Mouse (Mus musculus) adrenal gland, postnatal 25 days (tissue): ENCODE measurements around the gene Eif2ak4. TPM values are rescaled to one million over a fixed set of nuclear protein-coding genes. Genes with fewer than 3 reads are reported as not detected.

Source experiments
- DNase-seq: peaks from one replicate; pipeline ENCODE4 v3.0.0; 2021; ENCODE audit warnings: mixed read lengths
- total RNA-seq: library from RNA; stranded (reverse); gene quantifications from 2 replicates; pipeline ENCODE4 v1.2.3, GENCODE M21; 2021

Eif2ak4 gene
- total RNA-seq, 1 experiment from 2014 or later, result 25.7 TPM

DNA sequence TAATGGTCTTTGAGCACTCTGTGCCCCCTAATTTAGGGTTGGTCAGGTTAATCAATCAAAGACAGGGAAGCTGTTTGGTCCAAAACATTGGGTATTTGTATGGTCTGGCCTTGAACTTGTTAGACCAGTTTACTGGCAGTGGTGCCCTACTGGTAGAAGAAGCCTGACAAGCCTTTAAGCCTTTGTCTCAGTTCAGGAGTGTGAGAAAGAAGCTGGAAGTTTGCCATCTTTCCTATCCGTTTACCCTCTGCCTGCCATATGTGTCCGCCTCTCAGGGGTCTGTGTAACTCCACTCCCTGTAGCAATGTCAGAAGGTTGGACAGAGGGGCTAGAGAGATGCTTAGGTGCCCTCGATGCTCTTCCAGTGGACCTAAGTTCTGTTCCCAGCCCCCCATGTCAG lies 76.0 kb downstream of the Eif2ak4 start:
- no peak for DNase-seq

GRCm38 (mm10) chr2:118465894-118466293 lies 77.5 kb downstream of the Eif2ak4 start:
- DNase-seq, result no peak

- DNase-seq, result no peak
Observed at GRCm38 (mm10) chr2:118466601-118467000, 78.2 kb downstream of the Eif2ak4 start.

- peak; percentile 37 for DNase-seq
Observed at GRCm38 (mm10) chr2:118468354-118468753, 79.9 kb downstream of the Eif2ak4 start.

- no peak for DNase-seq
Observed at GRCm38 (mm10) chr2:118478833-118479549, 90.6 kb downstream of the Eif2ak4 start.

GRCm38 (mm10) chr2:118479550-118479909 lies 91.1 kb downstream of the Eif2ak4 start, which contains the start of gene Srp14:
TSS of gene Srp14 (minus strand) at chr2:118479711.
- DNase-seq, result peak; percentile 94

DNA sequence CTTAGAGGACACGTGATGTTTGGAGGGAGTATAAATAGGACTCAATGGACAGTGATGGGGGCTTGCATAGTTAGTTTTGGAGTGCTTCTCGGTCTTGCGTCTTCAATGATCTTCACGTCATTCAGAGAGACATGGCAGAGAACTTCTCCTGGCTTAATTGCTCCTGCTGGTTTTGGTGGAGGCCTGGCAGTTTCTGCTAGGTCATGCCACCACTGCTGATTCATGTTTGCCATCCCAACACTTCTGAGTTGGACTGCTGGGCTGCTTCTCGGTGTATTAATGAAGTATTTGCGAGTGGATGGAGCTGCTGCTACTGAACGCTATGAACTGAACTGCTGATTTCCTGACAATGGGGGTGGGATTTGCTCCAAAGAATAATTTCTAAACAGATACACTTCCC lies 92.5 kb downstream of the Eif2ak4 start:
- no peak for DNase-seq

DNA sequence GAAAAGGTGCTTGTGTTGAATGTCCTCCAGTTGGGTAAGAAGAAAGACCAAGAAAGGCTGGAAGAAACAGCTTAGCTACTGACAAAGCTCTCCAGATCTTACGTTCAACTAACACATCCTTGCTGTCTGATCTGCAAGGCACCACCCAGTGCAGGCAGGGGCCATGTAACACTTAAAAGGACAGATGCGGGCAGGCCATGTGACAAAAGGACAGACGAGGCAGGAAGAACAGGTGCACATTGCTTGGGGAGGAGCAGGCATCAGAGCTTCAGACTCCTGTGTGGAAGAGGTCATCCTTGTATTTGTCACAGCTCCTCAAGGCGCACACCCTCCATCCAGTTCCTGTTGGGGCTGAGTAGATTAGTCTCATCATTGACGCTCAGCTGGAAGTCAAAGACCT lies 94.6 kb downstream of the Eif2ak4 start:
- DNase-seq, result no peak

GRCm38 (mm10) chr2:118484386-118484898 lies 96.0 kb downstream of the Eif2ak4 start:
- no peak for DNase-seq

DNA sequence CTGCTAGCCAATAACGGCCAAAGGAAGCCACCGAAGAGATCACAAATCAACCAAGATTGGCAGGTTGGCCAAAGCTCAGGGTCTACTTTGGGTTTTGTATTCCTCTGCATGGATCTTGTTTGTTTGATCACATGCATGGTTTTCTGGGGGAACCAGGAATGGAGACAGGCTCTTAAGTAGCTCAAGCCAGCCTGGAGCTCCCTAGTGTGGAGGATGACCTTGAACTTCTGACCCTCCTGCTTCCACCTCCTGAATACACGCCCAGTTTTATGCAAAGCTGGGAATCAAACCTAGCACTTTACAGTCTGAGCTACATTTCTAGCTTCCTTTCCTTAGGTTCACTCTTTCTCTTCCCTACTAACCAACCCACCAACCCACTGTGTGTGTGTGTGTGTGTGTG lies 97.0 kb downstream of the Eif2ak4 start:
- DNase-seq, result no peak

- peak; percentile 85 for DNase-seq
Observed at GRCm38 (mm10) chr2:118486933-118487332, 98.5 kb downstream of the Eif2ak4 start.

- peak; percentile 33 for DNase-seq
Observed at GRCm38 (mm10) chr2:118487806-118488205, 99.4 kb downstream of the Eif2ak4 start.

DNA sequence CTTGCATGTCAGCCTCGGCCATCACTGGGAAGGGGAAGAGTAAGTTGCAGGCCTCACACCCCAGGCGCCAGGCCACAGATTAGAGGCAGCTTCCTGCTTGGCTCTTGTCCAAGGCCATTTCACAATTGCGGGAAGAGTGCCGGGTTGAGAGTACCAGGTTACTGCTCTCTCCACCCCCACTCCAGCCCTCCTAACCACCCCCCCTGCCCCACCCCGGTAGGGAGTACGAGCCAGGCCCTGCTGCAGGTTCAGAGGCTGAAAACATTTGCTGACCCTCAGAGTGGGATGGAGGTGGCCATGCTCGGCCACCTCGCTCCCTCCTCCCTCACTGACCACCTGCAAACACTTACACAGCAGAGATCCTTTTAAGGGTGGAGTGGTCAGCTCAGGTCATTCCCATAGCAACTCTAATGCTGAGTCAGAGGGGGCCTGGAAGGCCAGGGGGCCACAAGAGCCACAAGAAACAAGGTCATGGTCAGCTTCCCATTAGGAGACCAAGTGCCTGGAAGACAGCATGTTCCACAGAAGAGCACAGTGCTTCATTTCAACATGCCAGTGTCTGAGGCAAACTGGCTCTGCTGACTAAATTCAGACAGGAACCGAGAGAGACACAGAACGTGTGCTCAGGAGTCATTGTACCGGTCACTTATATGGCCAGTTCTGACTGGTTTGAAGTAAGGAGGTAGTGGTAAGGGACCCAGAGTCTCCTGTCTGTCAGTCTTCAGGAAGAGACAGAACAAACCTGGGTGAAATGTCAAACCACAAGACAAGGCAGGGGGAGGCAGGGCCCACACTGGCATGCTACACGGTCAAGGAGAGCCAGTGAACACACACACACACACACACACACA lies 102.0 kb downstream of the Eif2ak4 start:
- DNase-seq, result peak; percentile 68

- DNase-seq, result peak; percentile 30
Observed at GRCm38 (mm10) chr2:118491281-118491731, 102.9 kb downstream of the Eif2ak4 start.

GRCm38 (mm10) chr2:118491741-118492395 lies 103.5 kb downstream of the Eif2ak4 start:
- no peak for DNase-seq

DNA sequence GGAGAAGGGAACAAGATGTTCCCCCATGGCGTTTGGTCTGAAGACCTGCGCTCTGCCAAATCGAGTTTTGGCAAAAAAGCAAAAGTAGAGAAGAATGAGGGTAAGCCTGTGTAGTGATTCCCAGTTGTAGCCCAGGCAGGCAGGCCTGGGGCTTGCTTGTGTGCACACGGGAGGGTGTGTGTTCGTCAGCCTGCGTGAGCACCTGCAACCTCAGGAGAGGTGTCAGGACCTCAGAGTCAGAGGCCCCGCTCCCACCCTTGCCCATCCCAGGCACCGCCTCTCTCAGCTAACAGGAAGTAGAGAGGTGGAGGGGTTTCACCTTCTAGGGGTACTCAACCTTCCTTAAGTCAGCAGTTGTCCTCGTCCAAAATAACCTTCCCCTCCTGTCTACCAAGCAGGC lies 106.6 kb downstream of the Eif2ak4 start:
- no peak for DNase-seq

DNA sequence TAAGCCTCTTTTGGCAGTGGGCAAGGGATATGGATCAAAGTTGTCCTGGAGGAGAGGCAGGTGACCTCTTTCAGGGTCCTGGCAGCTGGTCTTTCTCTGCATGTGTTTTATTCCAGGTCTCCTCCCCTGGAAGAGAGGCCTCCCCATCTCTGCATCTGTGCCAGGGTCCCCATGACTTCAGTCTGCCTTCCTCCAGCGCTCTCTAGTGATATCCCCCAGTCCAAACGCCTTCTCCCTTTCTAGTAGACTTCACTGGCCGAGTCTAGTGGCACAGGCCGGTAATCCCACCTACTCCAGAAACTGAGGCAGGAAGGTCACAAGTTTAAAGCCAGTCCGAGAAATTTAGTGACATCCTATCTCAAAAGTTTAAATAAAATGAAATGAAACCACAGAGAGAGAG lies 109.5 kb downstream of the Eif2ak4 start:
- DNase-seq, result no peak

DNA sequence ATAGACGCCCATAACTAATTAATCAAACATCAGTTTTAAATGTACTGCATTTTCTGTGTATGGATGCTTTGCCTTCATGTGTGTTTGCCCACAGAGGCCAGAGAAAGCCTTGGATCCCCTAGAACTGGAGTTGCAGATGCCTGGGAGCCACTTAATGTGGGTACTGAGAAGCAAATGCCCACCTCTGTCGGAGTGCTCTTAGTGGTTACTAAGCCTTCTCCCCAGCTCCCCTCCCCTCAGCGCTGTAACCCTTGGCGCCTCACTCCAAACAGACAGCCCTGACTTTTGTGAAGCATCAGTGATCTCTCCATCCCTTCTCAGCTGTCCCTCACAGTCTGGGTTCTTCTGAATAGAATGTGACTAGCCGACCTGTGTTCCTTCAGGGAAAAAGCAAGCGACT lies 110.1 kb downstream of the Eif2ak4 start:
- no peak for DNase-seq

DNA sequence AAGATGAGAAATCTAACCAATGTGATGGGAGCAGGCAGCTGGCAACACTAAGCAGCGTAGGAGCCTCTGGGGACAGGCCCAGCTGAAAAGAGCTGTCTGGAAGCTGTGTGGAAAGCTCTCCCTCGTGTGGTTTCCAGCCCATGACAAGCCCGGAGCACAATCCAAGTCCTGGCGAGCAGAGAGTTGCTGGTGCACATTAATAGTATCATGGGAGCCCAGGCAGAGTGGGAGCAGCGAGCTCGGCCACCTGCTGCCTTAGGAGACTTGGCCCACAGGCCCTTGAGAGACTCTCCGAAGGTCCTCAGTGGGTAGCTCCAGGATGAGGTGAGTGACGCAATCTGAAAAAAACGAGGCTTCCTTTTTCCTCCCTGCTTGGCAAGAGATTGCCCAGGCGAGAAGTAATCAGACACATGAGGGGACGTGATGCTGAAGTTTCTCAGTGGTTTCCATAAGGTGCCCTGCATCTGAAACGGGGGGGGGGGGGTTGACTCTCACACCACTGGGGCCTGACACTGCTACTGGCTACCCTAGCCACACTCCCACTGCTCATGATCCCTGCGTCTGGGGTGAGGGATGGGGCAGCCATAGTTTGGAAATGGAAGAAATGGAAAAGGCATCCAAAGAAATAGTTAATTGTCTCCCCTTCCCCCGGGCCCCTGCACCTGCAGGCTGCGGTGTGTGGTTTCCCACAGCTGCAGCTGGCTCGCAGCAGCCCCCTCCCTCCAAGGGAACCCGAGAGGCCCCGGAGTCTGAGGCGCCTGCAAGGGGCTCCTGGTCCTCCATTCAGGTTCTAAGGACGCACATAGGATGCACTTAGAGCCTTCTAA lies 110.9 kb downstream of the Eif2ak4 start:
- peak; percentile 23 for DNase-seq

DNA sequence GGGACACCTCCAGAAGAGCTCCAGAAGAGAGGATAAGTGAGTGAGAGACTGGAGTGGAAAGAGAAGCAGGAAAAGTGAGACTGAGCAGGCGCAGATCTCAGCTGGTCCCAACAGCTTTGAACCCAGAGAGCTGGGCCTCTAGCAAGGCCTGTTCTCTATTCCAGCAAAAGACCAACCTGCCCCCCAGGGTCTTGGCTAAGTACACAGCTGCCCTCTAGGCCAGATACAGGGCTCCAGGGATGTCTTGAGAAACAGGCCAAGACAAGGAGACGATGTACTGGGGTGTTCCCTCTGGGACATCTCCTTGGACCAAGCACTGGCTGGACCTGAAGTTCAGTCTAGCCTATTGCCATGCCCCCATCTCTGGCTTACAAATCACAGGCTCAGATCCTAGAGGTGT lies 111.8 kb downstream of the Eif2ak4 start:
- no peak for DNase-seq

- DNase-seq, result no peak
Observed at GRCm38 (mm10) chr2:118507126-118507525, 118.7 kb downstream of the Eif2ak4 start.
